8 mouse cellular contexts compared by ENCODE assay signal in the genomic region with DNA sequence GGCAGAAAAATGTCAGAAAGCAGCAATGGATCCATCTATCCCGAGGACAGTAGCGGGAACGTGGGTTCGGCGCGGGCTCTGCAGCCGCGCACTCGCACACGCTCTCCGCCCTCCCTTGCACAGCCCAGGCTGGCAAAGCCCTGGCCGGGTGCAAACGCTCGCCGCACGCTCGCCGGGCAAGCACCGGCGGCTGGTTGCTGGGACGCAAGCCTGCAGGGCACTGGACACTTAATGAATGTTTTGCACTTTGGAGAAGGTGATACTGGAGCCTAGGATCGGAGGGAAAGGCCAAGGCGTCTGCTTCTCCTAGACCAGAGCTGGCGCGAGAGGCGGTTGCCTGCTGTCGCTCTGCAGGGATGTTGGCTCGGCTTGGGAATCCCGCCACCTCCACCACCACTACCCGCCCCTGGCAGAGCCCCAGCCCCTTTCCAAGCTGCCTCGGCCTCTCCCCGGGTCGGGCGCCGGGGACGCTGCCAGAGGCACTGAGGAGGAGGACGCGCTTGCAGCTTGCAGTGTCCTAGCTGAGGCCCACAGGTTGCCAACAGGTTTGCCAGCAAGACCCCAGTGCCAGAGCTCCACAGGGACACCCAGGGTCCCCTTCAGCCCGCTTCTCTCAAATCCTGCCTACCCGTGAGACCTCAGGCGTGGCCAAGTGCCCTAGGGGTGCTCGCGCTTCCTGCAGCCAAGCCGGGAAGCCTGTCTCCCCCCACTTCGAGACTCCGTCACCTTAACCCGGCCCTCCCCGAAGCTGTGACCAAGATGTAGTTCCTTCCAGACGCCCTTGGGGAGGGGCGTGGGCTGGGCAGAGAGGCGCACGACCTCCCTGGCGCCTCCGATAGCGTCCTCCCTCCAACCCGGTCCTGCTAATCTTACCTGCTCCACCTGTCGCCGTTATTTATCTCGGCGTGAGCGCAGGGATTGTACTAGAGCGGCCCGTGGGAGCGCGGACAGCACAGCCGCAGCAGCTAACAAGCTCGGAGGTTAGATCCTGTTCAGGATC.
DNase-seq lines count a peak whose midpoint lies in the region; ATAC-seq and TF ChIP-seq lines count a peak whose summit lies in the region.

No protein-coding gene starts in this region.

- DNase-seq in thymus, adult 2 months, result no peak
- DNase-seq in thymus, adult 18-20 months, result no peak
- peak; percentile 87 to 93 for DNase-seq in cerebellum, postnatal 14 days
- DNase-seq in gastrocnemius, adult 2 months, result peak; percentile 83
- DNase-seq in neural tube, embryonic 11.5 days (ENCODE audit: low spot score), result peak; percentile 71

- TF ChIP-seq POLR2A in thymus, adult 2 months (IDR thresholded peaks at IDR 0.05; ENCODE audit: control insufficient read depth, extremely low read depth, insufficient read depth, low read length, poor library complexity), result 0 out of 2 replicates have a peak, but pooled peaks have one; percentile 14

- 5% methylated on average over 67 of the region's 67 CpGs for WGBS in thymus, adult 2 months
- WGBS in hindbrain, embryonic 16.5 days, result under 1% methylated on average over 66 of the region's 67 CpGs
- WGBS in limb, embryonic 13.5 days, result under 1% methylated on average over 67 of the region's 67 CpGs
- WGBS in neural tube, embryonic 11.5 days, result under 1% methylated on average over 65 of the region's 67 CpGs

- ATAC-seq in hindbrain, embryonic 16.5 days, result peak; percentile 80
- ATAC-seq in limb, embryonic 13.5 days (ENCODE audit: low FRiP score, low read depth), result peak; percentile 48; the same call in 1 of the 2 replicates
- ATAC-seq in neural tube, embryonic 11.5 days (ENCODE audit: insufficient read depth, low FRiP score, low TSS enrichment), result 0 out of 2 replicates have a peak, but pooled peaks have one; percentile 45
- ATAC-seq in activated CD4-positive, CD25-positive, alpha-beta regulatory T cell, adult 4 months, result no peak

- H3K9ac ChIP-seq in hindbrain, embryonic 16.5 days (ENCODE audit: low read depth, low read length), result peak overlapping the region; percentile 81
- H3K9ac ChIP-seq in limb, embryonic 13.5 days, result peak overlapping the region; percentile 81
- peak overlapping the region; percentile 64 for H3K9ac ChIP-seq in neural tube, embryonic 11.5 days (ENCODE audit: low read length)

- H3K9me3 ChIP-seq in hindbrain, embryonic 16.5 days (ENCODE audit: control insufficient read depth, low read length), result no peaks in the 10 kb centered on the region
- H3K9me3 ChIP-seq in limb, embryonic 13.5 days, result no peaks in the 10 kb centered on the region
- H3K9me3 ChIP-seq in neural tube, embryonic 11.5 days (ENCODE audit: control insufficient read depth, low read length), result no peaks in the 10 kb centered on the region

- TF ChIP-seq CTCF in thymus, adult 2 months (IDR thresholded peaks at IDR 0.05; ENCODE audit: borderline replicate concordance, control insufficient read depth, extremely low read depth, insufficient read depth, low read length, poor library complexity), result 0 out of 2 replicates have a peak, but pooled peaks have one; percentile 28
- TF ChIP-seq CTCF in gastrocnemius, adult 2 months (IDR thresholded peaks at IDR 0.05), result no peak

- H3K4me2 ChIP-seq in hindbrain, embryonic 16.5 days (ENCODE audit: low read length), result peak overlapping the region; percentile 88
- peak overlapping the region; percentile 80 for H3K4me2 ChIP-seq in limb, embryonic 13.5 days (replicated peaks)
- peak overlapping the region; percentile 99 for H3K4me2 ChIP-seq in neural tube, embryonic 11.5 days (ENCODE audit: low read depth)

- H3K27me3 ChIP-seq in thymus, adult 2 months (ENCODE audit: control insufficient read depth, insufficient read depth, low read length), result peaks cover 25% of the 10 kb centered on the region
- no peaks in the 10 kb centered on the region for H3K27me3 ChIP-seq in hindbrain, embryonic 16.5 days (replicated peaks; ENCODE audit: control insufficient read depth, insufficient read depth, low read length)
- peaks cover 58% of the 10 kb centered on the region for H3K27me3 ChIP-seq in limb, embryonic 13.5 days
- H3K27me3 ChIP-seq in neural tube, embryonic 11.5 days (ENCODE audit: control insufficient read depth, insufficient read depth, low read length), result peaks cover 45% of the 10 kb centered on the region

- H3K36me3 ChIP-seq in thymus, adult 2 months (ENCODE audit: control insufficient read depth, insufficient read depth, low read length), result no peaks in the 10 kb centered on the region
- no peaks in the 10 kb centered on the region for H3K36me3 ChIP-seq in hindbrain, embryonic 16.5 days (ENCODE audit: control insufficient read depth, insufficient read depth, low read length)
- no peaks in the 10 kb centered on the region for H3K36me3 ChIP-seq in limb, embryonic 13.5 days
- H3K36me3 ChIP-seq in neural tube, embryonic 11.5 days (ENCODE audit: control insufficient read depth, insufficient read depth, low read length), result no peaks in the 10 kb centered on the region

- no peak overlapping the region for H3K4me3 ChIP-seq in thymus, adult 2 months (ENCODE audit: control insufficient read depth, insufficient read depth, low read length)
- peak overlapping the region; percentile 92 for H3K4me3 ChIP-seq in gastrocnemius, adult 2 months
- H3K4me3 ChIP-seq in hindbrain, embryonic 16.5 days (ENCODE audit: low read length), result peak overlapping the region; percentile 72
- peak overlapping the region; percentile 68 for H3K4me3 ChIP-seq in limb, embryonic 13.5 days
- H3K4me3 ChIP-seq in neural tube, embryonic 11.5 days (ENCODE audit: low read depth, low read length), result peak overlapping the region; percentile 66

- H3K4me1 ChIP-seq in thymus, adult 2 months (replicated peaks; ENCODE audit: control insufficient read depth, insufficient read depth, low read length), result peaks cover 17% of the 10 kb centered on the region
- peaks cover 27% of the 10 kb centered on the region for H3K4me1 ChIP-seq in hindbrain, embryonic 16.5 days (ENCODE audit: control insufficient read depth, insufficient read depth, low read depth, low read length)
- H3K4me1 ChIP-seq in limb, embryonic 13.5 days, result peaks cover 42% of the 10 kb centered on the region
- H3K4me1 ChIP-seq in neural tube, embryonic 11.5 days (ENCODE audit: control insufficient read depth, insufficient read depth, low read length), result peaks cover 11% of the 10 kb centered on the region; the same call in 1 of the 2 replicates

- intact Hi-C loops in gastrocnemius, adult 2 months (cut with DNase I), result loop anchor here (10.0 kb wide), 2 partner anchors 184 to 254 kb away; no protein-coding TSS in a partner anchor

- H3K27ac ChIP-seq in thymus, adult 2 months (ENCODE audit: control insufficient read depth, insufficient read depth, low read length), result no peak overlapping the region
- H3K27ac ChIP-seq in gastrocnemius, adult 2 months, result peak overlapping the region; percentile 82
- peak overlapping the region; percentile 92 for H3K27ac ChIP-seq in hindbrain, embryonic 16.5 days (ENCODE audit: low read depth, low read length)
- H3K27ac ChIP-seq in limb, embryonic 13.5 days, result no peak overlapping the region
- no peak overlapping the region for H3K27ac ChIP-seq in neural tube, embryonic 11.5 days (ENCODE audit: low read depth, low read length)

Comparison
In these comparisons a context has a peak if more than half of its experiments do, and no peak if none do; other contexts are left out.
1. DNase-seq: peak in cerebellum, postnatal 14 days (2 of 2), gastrocnemius, adult 2 months (single experiment) and neural tube, embryonic 11.5 days (single experiment); none in thymus, adult 2 months (single experiment) and thymus, adult 18-20 months (0 of 2).
2. H3K27ac ChIP-seq: peak in gastrocnemius, adult 2 months (single experiment) and hindbrain, embryonic 16.5 days (single experiment); none in thymus, adult 2 months (single experiment), limb, embryonic 13.5 days (single experiment) and neural tube, embryonic 11.5 days (single experiment).
3. Peak in every context shown above with its lines, with median percentiles within 50 percentile points of each other: H3K4me2 ChIP-seq and H3K9ac ChIP-seq.